Mouse (Mus musculus) CH12.LX (cell line): ENCODE measurements around the gene Afp.

Source experiments
- CTCF ChIP-seq, 2 experiments: IDR thresholded peaks in 1 of 2; conservative IDR thresholded peaks in 1 of 2; 2 replicates each; pipeline ENCODE4 v1.5.1; 2011 to 2012; ENCODE audit warnings: low read depth in 2 of 2, low read length in 2 of 2, improper control_type of control experiment in 1 of 2, inconsistent platforms in 1 of 2, mild to moderate bottlenecking in 1 of 2, moderate library complexity in 1 of 2
- EP300 ChIP-seq: IDR thresholded peaks from 2 replicates; pipeline ENCODE4 v1.6.1; 2011; ENCODE audit warnings: low read length, improper control_type of control experiment
- KAT2A ChIP-seq: IDR thresholded peaks from 2 replicates; pipeline ENCODE4 v1.6.1; 2012; ENCODE audit warnings: low read length, improper control_type of control experiment, inconsistent platforms; ENCODE audit not compliant: insufficient replicate concordance
- MYC ChIP-seq: IDR thresholded peaks from 2 replicates; pipeline ENCODE4 v1.6.1; 2011; ENCODE audit warnings: low read depth, mild to moderate bottlenecking, improper control_type of control experiment, low read length
- USF2 ChIP-seq: conservative IDR thresholded peaks from 2 replicates; pipeline ENCODE4 v1.6.1; 2011; ENCODE audit warnings: low read depth, low read length, improper control_type of control experiment
- ZNF384 ChIP-seq: IDR thresholded peaks from 2 replicates; pipeline ENCODE4 v1.6.1; 2012; ENCODE audit warnings: low read depth, low read length, improper control_type of control experiment, inconsistent platforms

DNA sequence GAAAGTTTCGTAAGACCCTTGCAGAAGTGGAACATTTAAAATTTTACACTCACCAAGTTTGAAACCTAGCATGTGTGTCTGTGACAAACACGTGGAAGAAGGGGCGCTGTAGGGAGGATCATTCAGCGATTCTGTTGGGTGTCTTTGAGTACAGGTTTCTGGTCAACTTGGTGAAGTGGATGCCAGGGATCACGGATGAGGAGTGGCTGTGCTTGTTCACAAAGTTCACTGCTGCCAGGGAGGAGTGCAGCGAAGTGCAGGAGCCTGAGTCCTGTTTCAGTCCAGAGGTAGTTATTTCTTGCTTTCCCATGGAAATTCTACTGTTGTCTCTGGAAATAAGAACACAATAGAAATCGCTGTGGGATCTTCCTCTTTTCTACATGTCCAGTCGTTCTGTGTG is 60.7 kb downstream of the Afp start:
- no peak for TF ChIP-seq CTCF (conservative IDR thresholded peaks at IDR 0.05 in 1 of 2, IDR thresholded peaks at IDR 0.05 in 1 of 2; ENCODE audit: low read depth in 2 of 2, low read length in 2 of 2)
- no peak for TF ChIP-seq KAT2A
- TF ChIP-seq USF2: no peak
- TF ChIP-seq EP300: no peak
- no peak for TF ChIP-seq MYC
- TF ChIP-seq ZNF384: no peak
